Mouse (Mus musculus) forebrain, embryonic 12.5 days (tissue): ENCODE measurements at regions not wholly inside any gene's neighbourhood (a gene's known extent, or its start where the extent isn't known, plus 50 kb on each side); places are given as distances from the start of the nearest gene placed in this dataset.

Experiments
- ATAC-seq: fragments of 200-750 bp; cut with Nextera tagmentation; 2 replicates; pipeline ENCODE4 v1.8.0; 2017; ENCODE audit warnings: moderate TSS enrichment; ENCODE audit not compliant: low FRiP score
- H3K27ac ChIP-seq: fragments of 300-500 bp; sonication (generic); 2 replicates; pipeline ENCODE4 v1.5.1; 2016; ENCODE audit warnings: mild to moderate bottlenecking
- H3K27me3 ChIP-seq: fragments of 300-500 bp; sonication (generic); 2 replicates; pipeline ENCODE4 v1.6.1; 2016; ENCODE audit warnings: mild to moderate bottlenecking
- H3K36me3 ChIP-seq: fragments of 300-500 bp; sonication (generic); replicated peaks from 2 replicates; pipeline ENCODE4 v1.6.1; 2016; ENCODE audit warnings: mild to moderate bottlenecking
- H3K4me1 ChIP-seq: fragments of 300-500 bp; sonication (generic); 2 replicates; pipeline ENCODE4 v1.6.1; 2016
- H3K4me2 ChIP-seq: fragments of 300-500 bp; sonication (generic); 2 replicates; pipeline ENCODE4 v1.6.1; 2016; ENCODE audit warnings: mild to moderate bottlenecking, moderate library complexity
- H3K4me3 ChIP-seq: fragments of 300-500 bp; sonication (generic); replicated peaks from 2 replicates; pipeline ENCODE4 v1.5.1; 2016; ENCODE audit warnings: mild to moderate bottlenecking
- H3K9ac ChIP-seq: fragments of 300-500 bp; sonication (generic); 2 replicates; pipeline ENCODE4 v1.6.1; 2016; ENCODE audit warnings: mild to moderate bottlenecking
- H3K9me3 ChIP-seq: fragments of 300-500 bp; sonication (generic); 2 replicates; pipeline ENCODE4 v1.6.1; 2016
- WGBS: fragments of 180-500 bp; shearing (Covaris S2); methylation state at CpG from one replicate; pipeline ENCODE4 v1.1.7; 2016; 5-methylcytosine and 5-hydroxymethylcytosine counted together

DNA sequence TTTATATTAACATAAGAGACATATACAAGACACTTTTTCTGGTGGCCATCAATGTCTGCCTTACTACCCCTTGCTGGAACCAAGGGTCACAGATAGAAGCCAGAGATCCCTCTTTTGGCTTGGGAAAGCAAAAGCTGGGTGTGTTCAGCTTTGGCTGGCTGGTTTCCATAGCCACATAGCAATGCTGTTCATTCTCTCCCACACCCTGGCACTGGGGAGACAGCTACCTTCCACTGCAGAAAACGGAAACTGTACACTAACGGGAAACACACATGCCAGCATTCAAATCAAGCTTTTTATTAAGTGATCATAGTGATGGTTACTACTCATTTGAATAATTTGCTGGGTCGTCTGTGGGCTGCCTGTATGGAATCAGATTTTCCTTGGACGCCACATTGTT lies 161.4 kb downstream of the Fam76b start:
- 78% methylated on average over 4 of the region's 4 CpGs for WGBS
- ATAC-seq: no peak
- Histone ChIP-seq H3K4me2 (no peak overlapping the region), H3K4me1 (no peaks in the 10 kb centered on the region), H3K9me3 (no peaks in the 10 kb centered on the region), H3K9ac (no peak overlapping the region), H3K27me3 (no peaks in the 10 kb centered on the region), H3K36me3 (no peaks in the 10 kb centered on the region), H3K4me3 (no peak overlapping the region), H3K27ac (no peak overlapping the region)

DNA sequence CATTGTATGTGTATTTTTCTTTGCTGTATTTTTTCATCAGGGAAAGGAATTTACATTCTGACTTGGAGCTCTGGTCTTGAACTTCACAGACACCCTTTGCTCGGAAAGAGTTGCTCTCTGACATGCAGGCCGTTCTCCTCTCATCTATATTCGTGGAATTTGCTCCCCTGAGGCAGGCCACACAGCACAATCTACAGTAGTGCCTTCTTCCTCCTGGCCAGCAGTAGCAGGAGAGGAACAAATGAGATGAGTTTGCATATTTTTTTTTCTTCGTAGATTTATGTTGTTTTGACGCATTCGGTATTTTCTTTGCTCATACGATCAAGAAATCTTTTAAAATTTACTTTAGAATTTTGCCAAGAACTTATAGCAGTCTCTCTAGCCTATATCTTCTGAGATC lies 163.4 kb downstream of the Fam76b start:
- 83% methylated on average over 7 of the region's 7 CpGs for WGBS
- H3K36me3 ChIP-seq: no peaks in the 10 kb centered on the region
- no peak overlapping the region for H3K9ac ChIP-seq
- no peak for ATAC-seq
- no peak overlapping the region for H3K27ac ChIP-seq
- no peaks in the 10 kb centered on the region for H3K9me3 ChIP-seq
- H3K27me3 ChIP-seq: no peaks in the 10 kb centered on the region
- H3K4me3 ChIP-seq: no peak overlapping the region
- no peaks in the 10 kb centered on the region for H3K4me1 ChIP-seq
- no peak overlapping the region for H3K4me2 ChIP-seq

DNA sequence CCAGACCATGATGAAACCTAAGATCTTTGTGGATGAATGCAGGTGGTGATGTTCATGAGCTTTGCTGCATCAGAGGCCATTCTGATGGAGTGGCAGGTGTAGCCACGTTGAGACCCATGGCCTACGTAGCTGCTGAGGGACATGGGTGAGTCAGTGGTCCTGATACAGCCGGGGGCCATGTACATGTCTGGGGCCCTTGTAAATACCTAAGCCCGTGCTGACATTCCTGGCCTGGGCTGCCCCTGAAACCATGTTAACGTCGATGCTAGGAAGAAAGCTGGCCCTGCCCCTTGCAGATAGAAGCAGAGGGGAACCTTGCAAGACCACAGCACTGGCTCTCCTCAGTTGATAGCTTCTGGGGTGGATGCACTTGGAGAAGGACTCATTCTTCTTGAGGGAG lies 165.2 kb downstream of the Fam76b start:
- Histone ChIP-seq H3K36me3 (no peaks in the 10 kb centered on the region), H3K27me3 (no peaks in the 10 kb centered on the region), H3K27ac (no peak overlapping the region), H3K4me3 (no peak overlapping the region), H3K4me2 (no peak overlapping the region), H3K9me3 (no peaks in the 10 kb centered on the region), H3K4me1 (no peaks in the 10 kb centered on the region), H3K9ac (no peak overlapping the region)
- WGBS: 89% methylated on average over 6 of the region's 6 CpGs
- no peak for ATAC-seq

DNA sequence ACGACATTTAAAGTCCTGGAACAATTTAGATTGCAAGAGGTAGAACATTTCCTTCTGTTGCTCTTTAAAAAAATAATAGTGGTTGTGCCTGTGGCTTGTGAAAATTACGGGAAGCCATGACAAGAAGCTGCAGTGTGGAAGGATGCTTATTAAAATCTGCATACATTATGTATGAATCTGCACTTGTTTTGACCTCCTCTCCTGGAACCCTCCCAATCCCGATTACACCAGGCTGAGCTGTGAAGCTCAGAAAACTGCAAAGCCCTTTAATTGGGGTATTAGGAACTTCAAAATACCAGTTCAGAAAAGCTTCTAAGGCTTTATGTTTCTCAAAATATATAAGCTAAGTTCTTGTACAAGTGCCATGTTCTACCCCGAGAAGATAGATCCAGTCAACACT lies 171.8 kb downstream of the Fam76b start:
- Histone ChIP-seq H3K4me3 (no peak overlapping the region), H3K27me3 (no peaks in the 10 kb centered on the region), H3K4me2 (no peak overlapping the region), H3K9ac (no peak overlapping the region), H3K4me1 (peaks cover 2% of the 10 kb centered on the region; the same call in 1 of the 2 replicates), H3K9me3 (no peaks in the 10 kb centered on the region), H3K36me3 (no peaks in the 10 kb centered on the region), H3K27ac (no peak overlapping the region)
- ATAC-seq: no peak
- 57% methylated on average over 4 of the region's 4 CpGs for WGBS

DNA sequence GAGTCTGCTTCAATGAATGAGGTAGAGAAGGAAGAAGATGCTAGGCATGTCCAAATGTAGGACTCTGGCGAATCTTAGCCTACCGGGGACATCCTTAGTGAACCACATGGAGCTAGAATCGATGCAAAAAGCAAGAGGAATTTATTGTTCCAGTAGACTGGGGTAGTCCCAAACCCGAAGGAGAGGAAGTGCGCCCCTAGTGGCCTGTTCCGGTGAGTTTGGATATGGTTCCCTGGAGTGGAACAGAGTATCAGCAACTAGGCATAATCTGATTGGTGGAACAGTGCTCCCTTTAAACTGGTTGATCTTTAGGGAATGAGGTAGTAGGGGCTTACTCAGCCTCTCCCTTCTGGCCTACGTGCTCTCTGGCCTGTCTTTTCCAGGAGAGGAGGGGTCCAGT lies 174.0 kb downstream of the Fam76b start:
- no peak for ATAC-seq
- no peaks in the 10 kb centered on the region for H3K36me3 ChIP-seq
- H3K4me3 ChIP-seq: no peak overlapping the region
- H3K9ac ChIP-seq: no peak overlapping the region
- H3K4me2 ChIP-seq: no peak overlapping the region
- 74% methylated on average over 7 of the region's 7 CpGs for WGBS
- H3K27me3 ChIP-seq: no peaks in the 10 kb centered on the region
- no peaks in the 10 kb centered on the region for H3K9me3 ChIP-seq
- no peak overlapping the region for H3K27ac ChIP-seq
- H3K4me1 ChIP-seq: peaks cover 2% of the 10 kb centered on the region; the same call in 1 of the 2 replicates

DNA sequence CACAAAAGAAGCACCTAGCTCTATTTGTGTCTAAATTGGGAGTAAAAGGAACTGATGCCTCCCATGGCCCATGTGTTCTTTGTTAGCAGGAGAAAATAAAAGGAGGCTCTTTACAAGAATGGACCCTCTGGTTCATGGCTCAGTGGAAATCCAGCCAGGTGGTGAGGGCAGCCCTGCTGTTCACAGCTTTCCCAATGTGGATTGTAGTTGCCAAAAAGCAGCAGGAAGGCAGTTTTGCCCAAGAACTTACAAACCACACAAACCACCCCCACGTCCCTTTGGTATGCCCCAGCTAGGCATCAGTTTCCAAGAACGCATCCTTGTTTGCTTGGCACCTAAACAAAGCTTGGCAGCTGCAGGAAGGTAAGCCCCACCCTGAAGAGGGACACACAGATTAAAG lies 174.7 kb downstream of the Fam76b start:
- Histone ChIP-seq H3K4me2 (no peak overlapping the region), H3K27me3 (no peaks in the 10 kb centered on the region), H3K27ac (no peak overlapping the region), H3K4me1 (peaks cover 2% of the 10 kb centered on the region; the same call in 1 of the 2 replicates), H3K9ac (no peak overlapping the region), H3K36me3 (no peaks in the 10 kb centered on the region), H3K4me3 (no peak overlapping the region), H3K9me3 (no peaks in the 10 kb centered on the region)
- no peak for ATAC-seq
- WGBS: 54% methylated on average over 2 of the region's 2 CpGs

DNA sequence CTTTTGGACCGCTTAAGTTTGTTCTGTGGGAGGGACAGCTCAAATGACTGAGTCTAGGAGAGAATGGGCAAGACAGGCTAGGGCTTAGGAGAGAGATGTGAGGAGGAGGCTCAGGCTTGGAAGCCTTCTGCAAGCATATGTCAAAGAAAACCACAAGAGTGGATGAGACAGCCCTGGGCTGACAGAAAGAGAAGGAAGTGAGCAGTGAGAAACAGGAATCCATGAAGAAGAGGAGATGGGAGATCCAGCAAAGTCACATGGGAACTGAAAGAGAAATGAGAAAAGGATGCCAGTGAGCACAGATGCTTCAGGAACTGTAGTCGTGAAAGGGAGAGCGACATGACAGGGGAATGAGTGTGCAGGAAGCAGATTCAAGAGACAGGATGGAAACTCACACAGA lies 175.6 kb downstream of the Fam76b start:
- H3K36me3 ChIP-seq: no peaks in the 10 kb centered on the region
- no peak overlapping the region for H3K9ac ChIP-seq
- peaks cover 2% of the 10 kb centered on the region; the same call in 1 of the 2 replicates for H3K4me1 ChIP-seq
- no peak overlapping the region for H3K4me2 ChIP-seq
- H3K27me3 ChIP-seq: no peaks in the 10 kb centered on the region
- H3K9me3 ChIP-seq: no peaks in the 10 kb centered on the region
- no peak overlapping the region for H3K27ac ChIP-seq
- 88% methylated on average over 3 of the region's 3 CpGs for WGBS
- no peak overlapping the region for H3K4me3 ChIP-seq
- no peak for ATAC-seq

DNA sequence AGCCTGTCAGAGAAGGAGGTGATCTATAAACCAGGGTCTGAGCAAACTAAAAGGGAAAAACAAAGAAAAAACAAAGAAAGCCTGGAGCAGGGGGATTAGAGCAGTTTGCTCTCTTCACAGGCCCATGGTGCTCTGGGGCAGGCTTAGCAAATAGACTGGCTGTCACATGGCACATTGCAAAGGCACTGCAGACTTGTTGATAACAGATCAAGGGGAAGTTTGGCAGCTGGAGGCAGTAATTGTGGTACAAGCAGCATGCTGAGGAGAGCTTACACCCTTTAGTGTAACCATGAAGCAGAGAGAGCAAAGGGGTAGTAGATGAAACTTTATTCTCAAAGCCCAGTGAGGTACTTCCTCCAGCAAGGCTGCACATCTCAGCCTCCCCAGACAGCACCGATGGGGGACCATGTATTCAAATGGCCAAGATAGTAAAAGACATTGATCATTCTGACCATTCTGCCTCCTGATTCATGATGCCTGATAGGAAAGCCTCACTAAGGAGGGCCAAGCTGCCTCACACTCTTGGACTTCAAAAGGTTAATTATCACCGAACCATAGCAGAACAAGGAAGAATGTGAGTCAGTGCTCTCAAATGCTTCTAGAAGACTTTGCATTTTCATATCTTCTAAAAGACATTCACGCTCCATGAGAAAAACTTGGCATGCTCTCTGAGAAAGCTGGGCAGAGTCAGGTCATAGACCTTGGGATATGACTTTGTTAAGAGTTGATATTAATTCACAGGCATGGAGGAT lies 178.9 kb downstream of the Fam76b start:
- Histone ChIP-seq H3K9me3 (no peaks in the 10 kb centered on the region), H3K4me1 (peaks cover 2% of the 10 kb centered on the region; the same call in 1 of the 2 replicates), H3K27me3 (no peaks in the 10 kb centered on the region), H3K4me3 (no peak overlapping the region), H3K4me2 (no peak overlapping the region), H3K36me3 (no peaks in the 10 kb centered on the region), H3K27ac (no peak overlapping the region), H3K9ac (no peak overlapping the region)
- ATAC-seq: no peak
- 94% methylated on average over 3 of the region's 3 CpGs for WGBS

DNA sequence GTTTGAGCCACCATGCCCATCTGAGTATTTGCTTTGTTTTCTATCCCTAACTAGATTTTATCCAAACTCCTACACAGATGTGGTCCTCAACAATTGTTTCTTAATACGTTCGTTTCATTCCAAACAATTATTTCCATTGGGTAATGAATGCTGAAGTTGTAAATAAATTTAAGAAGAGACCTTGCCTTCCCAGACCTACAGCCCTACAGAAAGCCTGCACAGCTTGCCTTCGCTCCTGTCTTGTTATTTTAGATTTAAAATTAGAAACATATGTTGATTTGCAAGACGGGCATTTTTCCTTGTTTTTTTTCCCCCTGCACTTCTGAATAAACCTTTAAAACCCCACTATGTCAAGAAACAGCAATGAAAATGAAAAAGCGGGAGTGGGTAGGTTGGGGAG lies 181.9 kb downstream of the Fam76b start:
- ATAC-seq: no peak
- Histone ChIP-seq H3K4me1 (no peaks in the 10 kb centered on the region), H3K4me3 (no peak overlapping the region), H3K4me2 (no peak overlapping the region), H3K36me3 (no peaks in the 10 kb centered on the region), H3K27ac (no peak overlapping the region), H3K9me3 (no peaks in the 10 kb centered on the region), H3K9ac (no peak overlapping the region), H3K27me3 (no peaks in the 10 kb centered on the region)
- 86% methylated on average over 5 of the region's 5 CpGs for WGBS

DNA sequence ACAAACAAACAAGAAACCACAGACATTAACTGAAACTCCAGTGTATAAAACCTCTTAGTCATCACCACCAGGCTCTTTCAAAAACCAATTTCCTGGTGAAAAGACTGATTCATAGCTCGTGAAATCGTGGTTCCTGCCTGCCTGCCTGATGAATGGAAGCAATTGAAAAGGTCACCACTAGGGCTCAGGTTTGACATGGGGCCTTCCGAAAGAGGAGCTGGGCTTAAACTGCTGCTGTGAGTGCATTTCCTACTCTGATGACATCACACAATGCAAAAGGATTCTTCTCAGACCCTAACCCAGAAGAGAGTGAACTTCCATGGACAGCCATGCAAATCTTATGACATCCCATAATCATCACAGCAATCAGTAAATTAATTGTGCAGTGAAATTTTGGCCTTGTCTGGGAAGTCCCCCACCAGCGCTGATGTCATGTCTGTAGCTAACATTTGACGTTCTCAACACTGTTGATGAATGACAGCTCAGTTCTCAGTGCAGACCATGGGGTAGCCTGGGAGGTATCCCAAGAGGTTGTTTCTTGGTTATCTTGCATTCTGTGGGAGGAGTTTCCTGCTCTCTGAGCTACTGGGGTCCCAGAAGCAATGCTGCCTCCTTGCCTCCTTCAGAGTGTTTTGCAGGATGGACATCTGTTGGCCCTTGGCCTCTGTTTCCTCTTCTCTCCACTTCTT lies 182.9 kb downstream of the Fam76b start:
- no peak overlapping the region for H3K4me2 ChIP-seq
- H3K27me3 ChIP-seq: no peaks in the 10 kb centered on the region
- no peak overlapping the region for H3K9ac ChIP-seq
- H3K4me3 ChIP-seq: no peak overlapping the region
- no peaks in the 10 kb centered on the region for H3K36me3 ChIP-seq
- H3K4me1 ChIP-seq: no peaks in the 10 kb centered on the region
- no peak for ATAC-seq
- WGBS: 55% methylated on average over 5 of the region's 5 CpGs
- no peaks in the 10 kb centered on the region for H3K9me3 ChIP-seq
- H3K27ac ChIP-seq: no peak overlapping the region

DNA sequence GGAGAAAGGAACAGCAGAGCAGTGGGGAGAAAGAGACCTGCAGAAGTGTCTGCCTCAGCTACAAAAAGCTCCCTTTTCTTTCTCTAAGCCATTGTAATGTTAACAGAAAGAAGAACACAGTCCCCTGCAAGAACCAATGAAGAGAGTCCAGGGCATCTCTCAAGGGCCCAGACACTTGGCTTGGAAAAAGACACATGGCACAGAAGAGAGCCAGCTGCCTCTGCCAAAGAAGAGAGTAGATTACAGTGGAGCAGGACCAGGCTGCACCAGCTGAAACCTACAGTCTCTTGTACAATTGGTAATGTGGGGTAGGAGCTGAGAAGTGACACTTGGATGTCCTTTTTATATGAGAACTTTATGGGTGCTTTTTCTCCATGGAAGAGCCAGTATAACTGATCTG lies 196.7 kb downstream of the Fam76b start:
- Histone ChIP-seq H3K4me2 (no peak overlapping the region), H3K36me3 (no peaks in the 10 kb centered on the region), H3K27ac (no peak overlapping the region), H3K9me3 (no peaks in the 10 kb centered on the region), H3K9ac (no peak overlapping the region), H3K27me3 (no peaks in the 10 kb centered on the region), H3K4me1 (no peaks in the 10 kb centered on the region), H3K4me3 (no peak overlapping the region)
- ATAC-seq: no peak

DNA sequence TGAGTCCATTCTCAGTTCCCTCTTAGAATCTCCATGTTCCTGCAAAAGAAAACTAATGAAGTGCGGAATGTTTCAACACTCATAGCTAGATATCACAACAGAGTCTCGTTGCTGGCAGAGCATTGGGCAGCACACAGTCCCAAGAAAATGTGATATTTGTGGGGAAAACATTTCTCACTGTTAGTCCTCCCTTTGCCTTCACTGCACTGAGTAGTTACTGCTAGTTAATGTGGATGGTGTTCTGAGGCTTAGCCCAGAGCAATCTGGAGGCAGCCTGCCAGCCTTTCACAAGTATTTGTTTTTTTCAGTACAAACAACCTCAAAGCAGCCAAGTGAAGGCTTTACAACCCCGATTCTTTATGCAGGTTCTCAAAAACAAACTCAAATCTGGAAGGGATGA lies 197.2 kb downstream of the Fam76b start:
- H3K4me1 ChIP-seq: no peaks in the 10 kb centered on the region

DNA sequence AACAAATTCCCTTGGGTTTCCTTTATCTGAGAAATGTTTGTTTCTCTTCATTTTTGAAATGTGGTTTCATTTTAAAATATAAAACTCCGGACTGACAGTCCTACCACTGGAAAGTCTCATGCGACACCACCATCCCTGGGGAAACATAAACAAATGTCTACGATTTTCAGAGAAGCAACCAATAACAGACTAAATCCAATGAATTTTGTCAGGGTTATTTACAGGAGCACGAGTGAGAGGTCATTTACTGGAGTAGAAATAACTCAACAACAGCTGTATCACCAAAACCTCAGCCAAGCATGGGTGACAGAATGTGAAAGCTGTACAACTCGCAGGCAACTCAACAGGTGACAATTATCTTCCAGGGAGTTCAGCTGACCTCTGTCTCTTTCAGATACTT lies 200.5 kb downstream of the Fam76b start:
- H3K4me2 ChIP-seq: no peak overlapping the region
- no peaks in the 10 kb centered on the region for H3K36me3 ChIP-seq
- H3K27ac ChIP-seq: no peak overlapping the region
- H3K27me3 ChIP-seq: no peaks in the 10 kb centered on the region
- ATAC-seq: no peak
- H3K9me3 ChIP-seq: no peaks in the 10 kb centered on the region
- peaks cover 7% of the 10 kb centered on the region; the same call in 1 of the 2 replicates for H3K4me1 ChIP-seq
- 85% methylated on average over 5 of the region's 5 CpGs for WGBS
- H3K4me3 ChIP-seq: no peak overlapping the region
- no peak overlapping the region for H3K9ac ChIP-seq

More for the DNA sequence above, 197.2 kb downstream of the Fam76b start:
- no peaks in the 10 kb centered on the region for H3K9me3 ChIP-seq
- no peaks in the 10 kb centered on the region for H3K36me3 ChIP-seq
- WGBS: 73% methylated on average over 3 of the region's 3 CpGs
- no peaks in the 10 kb centered on the region for H3K27me3 ChIP-seq
- H3K4me3 ChIP-seq: no peak overlapping the region
- no peak overlapping the region for H3K27ac ChIP-seq
- no peak overlapping the region for H3K4me2 ChIP-seq
- H3K9ac ChIP-seq: no peak overlapping the region
- ATAC-seq: no peak
